Mouse (Mus musculus) testis, adult 2 months (tissue): ENCODE measurements around the gene Ahnak. TPM values are rescaled to one million over a fixed set of nuclear protein-coding genes. Genes with fewer than 3 reads are reported as not detected.

Source experiments
- H3K27ac ChIP-seq: fragments of 200-500 bp; 2 replicates; pipeline ENCODE4 v1.5.1; 2012; ENCODE audit warnings: low read depth, low read length; ENCODE audit not compliant: control insufficient read depth, insufficient read depth
- H3K27me3 ChIP-seq: fragments of 200-500 bp; 2 replicates; pipeline ENCODE4 v1.6.1; 2012; ENCODE audit warnings: mild to moderate bottlenecking, low read length, moderate library complexity; ENCODE audit not compliant: control insufficient read depth, insufficient read depth
- H3K36me3 ChIP-seq: fragments of 200-500 bp; 2 replicates; pipeline ENCODE4 v1.6.1; 2012; ENCODE audit warnings: mild to moderate bottlenecking, low read length; ENCODE audit not compliant: control insufficient read depth, insufficient read depth
- H3K4me1 ChIP-seq: fragments of 200-500 bp; 2 replicates; pipeline ENCODE4 v1.6.1; 2012; ENCODE audit warnings: low read length; ENCODE audit not compliant: control insufficient read depth, insufficient read depth
- H3K4me3 ChIP-seq: fragments of 200-500 bp; 2 replicates; pipeline ENCODE4 v1.5.1; 2012; ENCODE audit warnings: low read depth, mild to moderate bottlenecking, low read length, moderate library complexity, mixed read lengths; ENCODE audit not compliant: control insufficient read depth
- CTCF ChIP-seq: fragments of 200-500 bp; IDR thresholded peaks from 2 replicates; pipeline ENCODE4 v1.5.1; 2012; ENCODE audit warnings: low read depth, mild to moderate bottlenecking, inconsistent platforms, low read length, moderate library complexity; ENCODE audit not compliant: control insufficient read depth, insufficient read depth, insufficient replicate concordance
- POLR2A ChIP-seq: fragments of 200-500 bp; IDR thresholded peaks from 2 replicates; pipeline ENCODE4 v1.6.1; 2012; ENCODE audit warnings: low read depth, mild to moderate bottlenecking, inconsistent platforms, low read length, moderate library complexity; ENCODE audit not compliant: control insufficient read depth
- polyA plus RNA-seq: library from polyadenylated mRNA; depleted of rRNA; stranded (reverse); fragments of >200 nt; gene quantifications from 2 replicates; pipeline ENCODE4 v1.2.3, GENCODE M21; 2012

Ahnak gene
- polyA plus RNA-seq, 1 experiment, result 1.6 TPM

DNA sequence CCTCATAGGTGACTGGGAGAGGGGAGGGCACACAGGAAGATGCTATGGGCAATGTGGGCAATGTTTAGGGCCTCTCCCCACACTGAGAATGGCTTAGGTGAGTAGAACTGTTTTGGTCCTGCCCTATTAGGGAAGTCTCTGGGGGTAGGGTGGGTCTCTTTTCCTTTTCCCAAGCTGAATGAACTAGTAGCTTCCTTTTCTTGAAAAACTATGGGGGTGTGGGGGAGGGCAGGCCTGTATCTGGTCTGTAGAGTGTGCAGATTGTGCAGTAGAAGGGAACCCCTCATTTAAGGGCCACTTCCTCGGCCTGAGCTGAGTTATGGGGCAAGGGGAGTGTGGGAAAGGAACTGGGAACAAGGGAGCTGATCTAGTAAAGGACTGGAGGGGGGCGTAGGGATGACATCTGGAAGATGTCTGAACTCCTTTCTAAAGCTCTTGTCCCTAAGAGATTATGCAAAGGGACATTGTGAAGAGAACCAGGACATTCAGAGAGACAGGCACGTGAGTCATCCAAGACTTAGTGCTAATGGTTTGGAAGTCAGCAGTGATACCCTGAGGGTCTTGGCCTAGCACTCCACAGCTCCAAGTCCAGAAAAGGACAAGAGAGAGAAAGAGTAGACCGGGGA, 2.3 kb downstream of the Ahnak start:
- Histone ChIP-seq H3K36me3 (no peaks in the 10 kb centered on the region), H3K4me3 (no peak overlapping the region), H3K27me3 (peaks cover 2% of the 10 kb centered on the region; the same call in 1 of the 2 replicates), H3K4me1 (peaks cover 18% of the 10 kb centered on the region), H3K27ac (0 out of 2 replicates have a peak overlapping the region, but pooled peaks have one; percentile 15)
- TF ChIP-seq POLR2A, result no peak
- TF ChIP-seq CTCF, result no peak

DNA sequence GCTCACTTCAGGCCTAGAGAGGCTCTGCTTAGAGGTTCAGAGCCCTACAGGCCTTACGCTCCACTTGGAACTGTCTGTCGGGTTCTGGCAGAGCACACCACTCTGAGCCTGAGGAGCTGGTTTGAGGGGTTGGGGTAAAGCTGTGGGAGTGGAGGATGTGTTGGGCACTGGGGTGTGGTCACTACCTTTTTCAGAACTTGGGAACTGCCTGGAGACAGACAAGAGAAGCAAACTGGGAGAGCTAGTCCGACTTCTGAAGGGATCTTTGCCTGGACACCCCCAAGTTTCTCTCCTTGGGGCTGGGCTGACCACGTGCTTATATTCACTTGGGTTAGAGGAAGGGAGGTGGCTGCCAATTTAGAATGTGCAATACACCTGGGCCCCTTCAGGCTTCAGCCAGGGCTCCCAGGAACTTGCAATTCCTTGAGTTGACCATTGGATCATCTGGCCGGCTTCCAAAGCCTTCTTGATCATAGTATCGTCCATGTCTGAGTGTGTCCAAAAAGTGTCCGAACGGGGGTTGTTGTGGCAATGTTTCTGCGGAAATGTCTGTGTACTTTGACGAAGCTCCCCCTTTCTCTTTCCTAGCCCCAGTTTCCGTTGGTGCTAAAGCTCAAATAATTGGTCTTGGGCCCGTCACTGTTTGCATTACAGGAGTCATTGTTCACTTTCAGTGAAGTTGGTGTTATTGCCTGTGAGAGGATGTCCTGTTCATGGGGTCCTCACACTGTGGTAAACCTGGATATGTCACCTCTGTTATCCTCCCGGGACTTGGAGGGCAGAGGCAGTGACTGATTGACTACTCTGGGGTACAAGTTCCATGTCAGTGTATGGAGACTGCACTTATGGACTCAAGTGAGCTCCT, 3.0 kb downstream of the Ahnak start:
- TF ChIP-seq CTCF, result no peak
- no peak for TF ChIP-seq POLR2A
- peaks cover 18% of the 10 kb centered on the region for H3K4me1 ChIP-seq

DNA sequence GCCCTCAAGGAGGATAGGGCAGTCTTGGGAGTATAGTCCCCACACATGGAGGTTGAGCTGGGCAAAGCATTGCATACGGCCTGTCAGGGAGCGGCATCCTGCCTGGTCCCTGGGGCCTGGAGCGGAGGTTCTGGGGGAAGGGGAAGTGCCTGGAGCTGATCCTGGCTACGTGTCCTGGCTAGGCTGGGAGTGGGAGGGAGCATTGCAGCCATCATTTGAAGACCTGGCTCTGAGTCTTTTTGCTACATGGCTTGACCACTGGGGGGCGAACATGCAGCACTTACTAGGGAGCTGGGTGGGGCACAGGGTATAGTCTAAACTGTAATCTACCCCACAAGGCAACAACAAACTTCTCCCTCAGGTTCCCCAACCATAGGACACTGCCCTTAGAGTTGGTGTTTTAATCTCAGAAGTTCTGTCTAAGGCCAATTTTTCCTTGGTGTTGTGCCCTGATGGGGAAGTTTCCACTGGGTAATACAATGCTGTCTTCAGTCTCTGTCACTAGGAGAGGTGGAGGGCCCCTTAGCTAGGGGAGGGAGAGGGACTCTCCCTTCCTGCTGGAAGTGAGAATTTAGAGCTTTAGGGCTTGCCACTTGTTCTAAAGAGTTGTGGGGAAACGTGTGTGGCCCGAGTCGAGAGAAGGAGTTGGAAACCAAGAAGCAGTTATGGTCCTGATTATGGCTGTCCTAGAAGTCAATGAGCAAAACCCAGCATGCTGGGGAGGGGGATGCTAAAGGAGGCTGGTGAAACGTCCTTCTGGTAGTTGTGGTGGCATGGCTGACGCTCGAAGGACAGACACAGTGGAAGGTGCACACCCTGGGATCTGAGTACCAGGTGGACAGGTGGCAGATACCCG, 3.9 kb downstream of the Ahnak start:
- Histone ChIP-seq H3K27ac (peak overlapping the region; percentile 42), H3K4me1 (peaks cover 21% of the 10 kb centered on the region)

More for the DNA sequence above, 3.0 kb downstream of the Ahnak start:
- Histone ChIP-seq H3K36me3 (no peaks in the 10 kb centered on the region), H3K27me3 (peaks cover 2% of the 10 kb centered on the region; the same call in 1 of the 2 replicates), H3K4me3 (no peak overlapping the region), H3K27ac (peak overlapping the region; percentile 16)

DNA sequence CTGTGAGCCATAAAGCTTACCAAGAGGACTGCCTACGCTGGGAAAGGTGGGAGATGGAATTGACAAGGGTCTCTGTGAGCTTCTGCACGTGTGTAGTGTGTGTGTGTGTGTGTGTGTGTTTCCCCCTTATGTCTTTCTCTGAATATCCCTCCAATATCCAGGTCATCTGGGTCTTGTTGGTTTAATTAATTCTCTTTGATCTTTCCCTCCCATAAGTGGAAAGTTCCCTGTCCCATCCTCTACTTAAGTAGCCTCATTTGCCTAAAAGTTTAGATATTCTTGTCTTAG, 4.5 kb downstream of the Ahnak start:
- no peak overlapping the region for H3K27ac ChIP-seq
- H3K4me3 ChIP-seq, result no peak overlapping the region
- no peak for TF ChIP-seq POLR2A
- TF ChIP-seq CTCF, result no peak
- H3K27me3 ChIP-seq, result peaks cover 2% of the 10 kb centered on the region; the same call in 1 of the 2 replicates
- H3K4me1 ChIP-seq, result peaks cover 17% of the 10 kb centered on the region
- no peaks in the 10 kb centered on the region for H3K36me3 ChIP-seq

More for the DNA sequence above, 3.9 kb downstream of the Ahnak start:
- Histone ChIP-seq H3K36me3 (no peaks in the 10 kb centered on the region), H3K4me3 (no peak overlapping the region), H3K27me3 (peaks cover 2% of the 10 kb centered on the region; the same call in 1 of the 2 replicates)
- TF ChIP-seq CTCF (peak; percentile 36; the same call in 1 of the 2 replicates), POLR2A (no peak)

DNA sequence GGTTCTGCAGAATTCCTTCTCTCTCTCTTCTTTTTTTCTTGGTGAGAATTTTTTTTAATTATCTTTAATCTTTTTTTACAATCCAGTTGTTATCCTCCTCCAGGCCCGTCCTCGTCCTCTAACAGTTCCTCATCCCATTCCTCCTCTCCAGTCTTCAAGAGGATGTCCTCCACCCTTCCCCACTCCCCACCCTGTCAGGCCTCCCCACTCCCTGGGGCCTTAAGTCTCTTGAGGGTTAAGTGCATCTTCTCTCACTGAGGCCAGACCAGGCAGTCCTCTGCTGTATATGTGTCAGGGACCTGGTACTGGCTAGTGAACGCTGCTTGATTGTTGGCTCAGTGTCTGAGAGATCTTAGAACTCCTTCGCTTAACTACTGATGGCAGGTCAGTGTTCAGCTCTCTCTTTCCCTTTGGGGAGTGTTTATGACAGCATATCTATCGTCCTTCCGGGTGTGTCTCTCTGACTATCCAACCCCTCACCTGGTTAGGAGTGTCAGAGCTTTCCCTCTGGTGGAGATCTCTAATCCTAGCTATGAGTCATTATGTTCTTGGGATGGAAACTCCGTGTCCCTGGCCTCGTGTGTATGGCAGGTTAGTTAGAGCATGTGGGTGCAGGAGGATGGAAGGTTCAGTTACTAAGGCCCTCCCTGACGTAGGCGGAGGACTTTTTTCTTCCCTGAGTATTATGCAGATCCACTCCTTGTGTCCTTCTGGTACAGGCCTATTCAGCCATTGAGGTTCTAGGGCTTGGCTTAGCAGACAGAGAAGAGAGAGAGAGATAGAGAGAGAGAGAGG, 5.9 kb downstream of the Ahnak start:
- peaks cover 9% of the 10 kb centered on the region for H3K4me1 ChIP-seq
- H3K27me3 ChIP-seq, result no peaks in the 10 kb centered on the region
- no peaks in the 10 kb centered on the region for H3K36me3 ChIP-seq
- TF ChIP-seq POLR2A (no peak), CTCF (no peak)
- H3K4me3 ChIP-seq, result peak overlapping the region; percentile 2
- no peak overlapping the region; the same call in 1 of the 2 replicates for H3K27ac ChIP-seq

DNA sequence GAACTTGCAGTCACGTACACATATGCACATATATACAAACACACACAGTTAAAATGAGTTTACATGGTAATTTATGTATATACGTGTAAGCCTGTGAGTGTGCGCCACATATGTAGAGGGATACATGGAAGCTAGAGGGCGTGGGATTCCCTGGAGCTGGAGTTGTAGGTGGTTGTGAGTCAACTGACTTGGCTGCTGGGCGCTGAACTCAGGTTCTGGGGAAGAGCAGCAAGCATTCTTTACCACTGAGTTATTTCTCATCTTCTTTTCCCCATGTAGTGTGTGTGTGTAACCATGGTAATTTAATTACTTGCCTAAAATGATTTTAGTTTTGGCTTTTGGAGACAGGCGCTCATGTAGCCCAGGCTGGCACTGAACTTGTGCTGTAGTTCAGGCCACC, 7.5 kb downstream of the Ahnak start:
- no peaks in the 10 kb centered on the region for H3K36me3 ChIP-seq
- H3K27me3 ChIP-seq, result no peaks in the 10 kb centered on the region
- peaks cover 4% of the 10 kb centered on the region; the same call in 1 of the 2 replicates for H3K4me1 ChIP-seq
- H3K27ac ChIP-seq, result no peak overlapping the region
- TF ChIP-seq POLR2A, result no peak
- no peak for TF ChIP-seq CTCF
- no peak overlapping the region for H3K4me3 ChIP-seq
